Mouse (Mus musculus): ENCODE measurements around the gene Map3k6. TPM values are rescaled to one million over a fixed set of nuclear protein-coding genes. Genes with fewer than 3 reads are reported as not detected.

Gene Map3k6
- 10 to 100 TPM; 22.4 to 22.5 TPM for total RNA-seq (2021)
- long read RNA-seq, experiment 1, full-length matches to known transcripts = 10 of 14 reads
- long read RNA-seq, experiment 1, partial matches to known transcripts = 2 of 14 reads
- long read RNA-seq, experiment 1, other reads (novel, unspliced or antisense) = 2 of 14 reads
- long read RNA-seq, experiment 2, full-length matches to known transcripts = 6 of 10 reads
- long read RNA-seq, experiment 2, partial matches to known transcripts = 2 of 10 reads
- long read RNA-seq, experiment 2, other reads (novel, unspliced or antisense) = 2 of 10 reads

GRCm38 (mm10) chr4:133240490-133240921 lies at the start of gene Map3k6:
TSS of gene Map3k6 (plus strand) at chr4:133240818.
- intact Hi-C loops (cut with DNase I) = no loop called here
- DNase-seq = peak; percentile 79 to 92

GRCm38 (mm10) chr4:133194482-133194881 lies 46.1 kb upstream of the Map3k6 start:
- intact Hi-C loops (cut with DNase I) = no loop called here
- no peak for DNase-seq

- intact Hi-C loops (cut with DNase I) = loop anchor here (5.0 kb wide), 1 partner anchor 183 kb away; the partner anchor contains the start of gene Ahdc1
- DNase-seq = no peak
Measured at GRCm38 (mm10) chr4:133195014-133195413, 45.6 kb upstream of the Map3k6 start.

DNA sequence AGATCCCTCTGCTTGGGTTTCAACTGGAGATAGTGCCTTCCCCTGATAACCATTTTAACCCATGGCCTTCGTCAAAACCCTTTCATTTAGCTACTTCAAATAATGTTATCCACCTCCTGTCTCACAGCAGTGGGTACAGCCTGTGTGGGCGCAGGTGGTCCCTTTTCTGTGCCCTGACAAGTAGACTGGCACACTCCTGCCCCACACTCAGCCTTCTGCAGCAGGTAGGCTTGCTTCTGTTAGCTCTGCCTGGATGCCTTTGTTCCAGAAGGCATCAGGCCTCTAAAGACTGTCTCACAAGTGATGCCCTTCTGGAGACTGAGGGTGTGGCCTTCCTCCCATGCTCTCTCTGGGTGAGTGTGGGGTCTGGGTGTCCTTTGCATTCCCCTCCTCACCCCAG lies 44.5 kb upstream of the Map3k6 start:
- no peak for DNase-seq
- intact Hi-C loops (cut with DNase I) = loop anchor here (5.0 kb wide), 1 partner anchor 184 kb away; the partner anchor contains the start of gene Ahdc1

- DNase-seq = no peak
- intact Hi-C loops (cut with DNase I) = loop anchor here (5.0 kb wide), 1 partner anchor 185 kb away; the partner anchor contains the start of gene Ahdc1
Measured at GRCm38 (mm10) chr4:133196852-133197251, 43.8 kb upstream of the Map3k6 start.

DNA sequence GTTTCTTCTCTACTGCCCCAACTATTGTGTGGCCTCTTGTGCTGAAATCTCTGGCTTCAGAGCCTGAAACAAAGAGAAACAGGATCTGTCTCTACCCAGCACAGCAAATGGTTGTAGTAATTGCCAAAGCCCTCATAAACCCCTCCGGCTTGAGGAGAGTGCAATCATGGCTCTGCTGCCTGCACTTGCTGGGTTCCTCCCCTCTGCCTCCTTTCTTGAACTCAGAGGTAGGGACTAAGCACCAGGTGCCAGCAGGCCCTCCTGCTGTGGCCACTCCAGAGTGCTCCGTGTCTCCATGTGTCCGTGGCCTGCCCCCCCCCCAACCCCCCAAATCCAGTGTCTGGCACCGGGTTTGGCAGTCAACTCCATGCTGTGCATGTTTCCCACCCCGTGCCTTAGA lies 43.3 kb upstream of the Map3k6 start:
- no peak for DNase-seq
- intact Hi-C loops (cut with DNase I) = loop anchor here (5.0 kb wide), 1 partner anchor 185 kb away; the partner anchor contains the start of gene Ahdc1

DNA sequence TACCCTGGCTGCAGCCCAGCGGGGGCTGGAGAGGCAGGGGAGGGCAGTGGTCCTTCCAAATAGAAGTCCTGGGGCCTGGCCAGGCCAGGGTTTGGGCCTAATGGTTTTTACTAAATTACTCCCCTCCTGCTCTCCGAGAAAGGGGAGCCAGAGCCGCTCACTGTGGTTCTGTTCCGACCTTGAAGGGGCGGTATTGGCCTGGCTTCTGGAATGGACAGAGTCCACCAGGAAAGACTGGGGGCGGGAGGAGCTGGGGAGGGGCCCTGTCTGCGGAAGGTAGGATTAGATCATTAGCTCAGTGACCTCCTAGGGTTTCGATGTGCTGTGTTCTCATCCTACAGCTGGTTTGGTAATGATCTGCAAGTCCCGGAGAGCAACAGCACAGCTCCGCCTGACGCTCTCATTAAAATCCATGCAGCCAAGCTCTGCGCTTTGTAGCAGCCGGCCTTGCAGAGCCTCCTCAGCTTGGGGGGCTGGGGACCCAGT lies 42.8 kb upstream of the Map3k6 start:
- intact Hi-C loops (cut with DNase I) = loop anchor here (5.0 kb wide), 1 partner anchor 186 kb away; the partner anchor contains the start of gene Ahdc1
- no peak for DNase-seq

DNA sequence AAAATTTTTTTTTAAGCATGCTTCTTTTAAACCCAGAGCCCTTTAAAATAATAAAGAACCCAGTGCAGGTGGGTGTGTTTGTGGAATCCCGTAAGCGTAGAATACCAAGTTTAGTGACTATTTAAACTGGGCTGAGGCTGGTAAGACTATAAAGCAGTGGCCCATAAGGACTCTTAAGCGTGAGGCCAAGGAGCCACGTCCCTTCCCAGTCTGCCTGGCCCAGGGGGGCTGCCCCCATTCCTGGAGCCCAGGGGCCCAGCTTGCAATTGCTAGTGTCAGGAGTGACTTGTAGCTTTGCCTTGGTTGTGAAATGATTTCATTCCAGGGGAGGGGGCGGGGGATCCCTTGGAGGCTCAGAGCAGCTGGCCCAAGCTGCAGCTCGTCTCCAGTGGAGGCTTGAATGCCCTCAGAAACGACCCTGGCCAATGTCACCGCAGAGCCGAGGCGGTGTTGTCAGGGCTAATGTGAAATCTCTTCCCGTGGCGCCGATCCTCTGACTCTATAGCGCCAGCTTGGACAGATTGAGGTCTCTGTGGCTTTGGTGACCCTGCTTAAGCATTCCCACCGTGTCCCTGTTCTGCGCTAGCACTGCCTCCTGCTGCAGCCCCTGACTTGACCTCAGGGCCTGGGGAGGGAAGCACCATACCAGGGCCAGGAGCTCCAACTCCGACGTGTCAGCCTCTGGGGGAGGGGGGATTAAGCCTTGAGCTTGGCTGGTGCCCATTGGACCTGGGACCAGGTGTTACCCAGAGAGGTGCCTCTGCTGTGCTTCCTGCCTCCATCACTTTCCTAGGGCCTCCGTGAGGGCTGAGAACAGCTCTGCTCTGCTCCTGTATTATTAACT lies 42.1 kb upstream of the Map3k6 start:
- no peak for DNase-seq
- intact Hi-C loops (cut with DNase I) = loop anchor here (5.0 kb wide), 1 partner anchor 186 kb away; the partner anchor contains the start of gene Ahdc1

GRCm38 (mm10) chr4:133199743-133200142 lies 40.9 kb upstream of the Map3k6 start:
- no peak for DNase-seq
- intact Hi-C loops (cut with DNase I) = loop anchor here (5.0 kb wide), 1 partner anchor 187 kb away; the partner anchor contains the start of gene Ahdc1

DNA sequence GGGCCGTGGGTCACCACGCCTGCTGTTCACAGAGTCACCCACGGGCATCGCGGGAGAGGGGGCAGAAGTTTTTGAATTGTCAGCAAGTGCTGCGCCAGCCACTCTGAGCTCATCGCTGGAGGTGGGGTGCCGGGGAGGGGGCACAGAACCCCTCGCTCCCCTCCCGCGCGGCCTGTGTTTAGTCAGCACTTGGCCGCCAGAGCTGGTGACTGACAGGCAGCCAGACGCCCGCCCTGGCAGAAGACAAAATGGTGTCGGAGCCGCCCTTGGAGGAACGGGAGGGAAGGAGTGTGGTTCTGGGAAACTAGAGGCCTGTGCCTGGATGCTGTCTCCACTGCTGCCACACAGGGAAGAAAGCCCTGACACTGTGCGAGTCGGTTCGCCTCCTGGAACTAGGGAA lies 40.3 kb upstream of the Map3k6 start:
- peak; percentile 65 to 69 for DNase-seq
- intact Hi-C loops (cut with DNase I) = no loop called here

- DNase-seq = peak; percentile 74 to 84
- intact Hi-C loops (cut with DNase I) = no loop called here
Measured at GRCm38 (mm10) chr4:133201006-133201771, 39.4 kb upstream of the Map3k6 start.

DNA sequence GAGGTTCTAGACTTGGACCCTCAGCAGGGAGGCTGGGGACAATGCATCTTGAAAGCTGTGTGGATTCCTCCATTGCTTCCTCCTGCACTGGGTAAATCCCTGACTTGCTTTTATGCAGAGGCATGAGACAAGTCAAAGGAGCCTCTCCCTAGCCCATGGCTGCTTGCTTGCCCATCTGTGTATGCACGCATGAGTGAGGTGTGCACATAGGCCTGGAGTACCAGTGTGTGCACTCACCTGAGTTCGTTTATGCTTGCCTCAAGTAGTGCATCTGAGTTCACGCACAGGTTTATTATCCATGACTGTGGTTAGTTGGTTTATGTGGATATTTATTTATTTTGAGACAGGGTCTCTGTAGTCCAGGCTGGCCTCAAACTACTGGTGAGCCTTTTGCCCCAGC lies 38.4 kb upstream of the Map3k6 start:
- no peak for DNase-seq
- intact Hi-C loops (cut with DNase I) = no loop called here

- intact Hi-C loops (cut with DNase I) = no loop called here
- no peak for DNase-seq
Measured at GRCm38 (mm10) chr4:133203591-133203990, 37.0 kb upstream of the Map3k6 start.

DNA sequence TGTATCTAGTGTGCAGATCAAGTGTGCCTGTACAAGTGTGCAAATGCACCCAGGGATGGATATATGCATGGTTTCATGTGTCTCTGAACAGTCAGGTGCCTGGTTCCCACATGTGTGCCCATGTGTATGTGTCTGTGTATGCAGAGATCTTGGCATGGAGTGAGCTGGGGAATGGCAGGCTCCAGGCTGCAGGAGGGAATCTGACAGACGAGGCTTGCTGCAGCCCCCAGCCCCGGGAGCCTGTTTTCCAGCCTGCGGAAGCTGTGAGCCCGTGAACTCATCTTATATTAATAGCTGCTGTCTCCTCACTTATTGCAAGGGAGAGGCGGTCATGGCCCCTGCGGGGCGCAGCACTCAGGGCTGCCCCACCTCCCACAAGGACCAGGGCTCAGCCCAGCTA lies 36.2 kb upstream of the Map3k6 start:
- no peak for DNase-seq
- intact Hi-C loops (cut with DNase I) = no loop called here

DNA sequence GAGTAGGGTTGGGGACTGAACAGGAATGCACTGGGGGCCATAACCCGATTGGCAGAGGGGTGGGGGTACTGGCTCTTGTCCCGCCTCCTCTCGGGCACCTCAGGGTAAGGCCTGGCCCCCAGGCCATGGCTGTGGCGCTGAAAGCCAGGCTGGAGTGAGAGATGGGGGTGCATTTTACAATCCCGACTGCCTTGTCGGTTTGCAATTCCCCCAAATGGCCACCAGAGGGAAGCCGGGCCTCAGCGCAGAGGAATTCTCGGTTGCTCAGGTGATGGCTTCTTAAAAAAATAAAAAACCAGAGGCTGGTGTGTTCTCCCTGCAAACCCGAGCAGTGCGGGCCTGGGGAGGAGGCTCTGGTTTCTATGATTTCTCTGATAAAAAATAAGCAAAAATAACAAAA lies 31.3 kb upstream of the Map3k6 start:
- intact Hi-C loops (cut with DNase I) = loop anchor here (2.0 kb wide), 1 partner anchor 199 kb away; the partner anchor contains the start of gene Ahdc1
- DNase-seq = peak; percentile 49 to 61

DNA sequence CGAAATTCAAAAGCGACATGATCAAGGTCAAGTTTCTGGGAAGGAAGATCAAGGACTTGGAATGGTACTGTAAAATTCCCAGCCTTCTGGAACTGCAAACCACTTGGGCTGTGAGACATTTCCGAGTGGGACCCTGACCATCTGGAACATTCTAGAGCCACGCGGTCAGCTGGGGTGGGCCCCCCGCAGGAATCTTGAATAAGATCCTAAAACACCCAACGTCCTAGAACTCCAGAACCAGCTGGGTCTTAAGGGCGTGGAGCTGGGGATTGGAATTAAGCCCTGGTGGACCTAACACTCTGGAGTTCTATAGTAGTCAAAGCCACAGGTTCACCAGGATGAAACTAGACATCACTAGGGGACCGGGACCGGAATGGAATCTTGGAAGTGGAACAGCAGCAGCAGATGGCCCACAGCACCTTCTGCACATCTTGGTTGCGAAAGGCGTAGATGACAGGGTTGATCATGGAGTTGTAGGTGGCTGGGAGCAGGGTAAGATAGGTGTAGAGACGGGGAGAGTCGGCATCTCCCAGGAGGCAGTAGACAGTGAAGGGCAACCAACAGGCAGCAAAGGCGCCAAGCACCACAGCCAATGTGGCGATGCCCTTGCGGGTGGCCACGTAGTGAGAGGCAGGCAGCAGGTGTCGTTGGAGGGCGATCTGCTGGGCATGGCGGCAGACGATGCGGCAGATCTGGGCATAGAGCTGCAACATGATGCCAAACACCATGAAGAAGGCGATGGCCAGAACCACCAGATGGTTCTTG lies 30.4 kb upstream of the Map3k6 start:
- DNase-seq = no peak
- intact Hi-C loops (cut with DNase I) = loop anchor here (5.0 kb wide), 2 partner anchors 42 to 263 kb away; no protein-coding TSS in a partner anchor

- intact Hi-C loops (cut with DNase I) = loop anchor here (5.0 kb wide), 2 partner anchors 41 to 264 kb away; no protein-coding TSS in a partner anchor
- DNase-seq = no peak
Measured at GRCm38 (mm10) chr4:133210788-133211390, 29.7 kb upstream of the Map3k6 start.

- DNase-seq = no peak
- intact Hi-C loops (cut with DNase I) = loop anchor here (5.0 kb wide), 2 partner anchors 40 to 265 kb away; no protein-coding TSS in a partner anchor
Measured at GRCm38 (mm10) chr4:133211751-133212561, 28.7 kb upstream of the Map3k6 start, which contains the start of the genes Cd164l2 and Gpr3. TSS of gene Cd164l2 (plus strand) at chr4:133212131. TSS of gene Gpr3 (minus strand) at chr4:133212536.

Measured in heart, postnatal 14 days (tissue).